Mouse (Mus musculus): ENCODE measurements around the gene Supt20.
A peak's percentile ranks its signal among the peaks of the same experiment; 100 is the strongest.

Supt20 gene

GRCm38 (mm10) chr3:54692202-54693055 is at the start of gene Supt20:
Gene Supt20, plus strand, starts transcription at chr3:54692807.
- peak; percentile 91 for DNase-seq (ENCODE audit: low spot score)

GRCm38 (mm10) chr3:54642851-54643250 is 49.8 kb upstream of the Supt20 start:
- DNase-seq (ENCODE audit: low spot score): no peak

DNA sequence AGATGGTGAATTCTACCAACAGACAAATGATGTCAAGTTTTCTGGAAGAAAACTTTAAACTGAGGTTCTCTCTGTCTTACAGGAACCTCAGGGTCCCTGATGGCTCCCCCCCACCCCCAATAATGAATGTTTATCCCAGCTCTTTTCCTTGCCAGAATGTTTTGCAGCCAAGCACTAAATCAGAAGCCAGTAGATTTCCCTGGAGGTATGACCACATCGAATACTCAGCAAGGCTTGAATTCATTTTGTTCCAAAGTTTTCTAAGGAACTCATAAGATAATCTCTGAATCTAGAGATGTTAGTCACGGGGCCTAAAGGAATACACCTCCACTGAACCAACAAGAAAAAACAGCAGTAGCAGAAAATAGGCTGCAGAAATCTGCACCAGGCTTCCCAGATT is 45.0 kb upstream of the Supt20 start:
- DNase-seq (ENCODE audit: low spot score): no peak

- no peak for DNase-seq (ENCODE audit: low spot score)
Observed at GRCm38 (mm10) chr3:54651576-54651975, 41.0 kb upstream of the Supt20 start.

- DNase-seq (ENCODE audit: low spot score): no peak
Observed at GRCm38 (mm10) chr3:54654169-54654568, 38.4 kb upstream of the Supt20 start.

DNA sequence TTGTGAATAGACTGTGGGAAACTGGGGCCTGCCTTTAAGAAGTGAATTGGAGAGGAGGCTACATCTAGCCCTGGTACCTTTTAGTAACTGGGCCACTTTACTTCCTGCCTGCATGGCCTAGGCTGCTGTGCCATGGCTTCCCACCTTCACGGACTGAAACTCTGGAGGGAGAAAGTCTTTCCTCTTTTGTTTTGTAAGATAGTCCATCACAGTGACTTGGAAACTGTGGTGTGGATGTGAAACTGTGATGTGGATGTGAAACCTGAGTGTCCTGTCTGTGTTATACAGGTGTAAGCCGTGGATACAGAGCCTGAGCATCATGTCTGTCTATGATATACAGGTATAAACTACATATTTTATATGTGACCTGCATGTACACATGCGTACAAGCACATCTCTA is 35.5 kb upstream of the Supt20 start:
- DNase-seq (ENCODE audit: low spot score): no peak

DNA sequence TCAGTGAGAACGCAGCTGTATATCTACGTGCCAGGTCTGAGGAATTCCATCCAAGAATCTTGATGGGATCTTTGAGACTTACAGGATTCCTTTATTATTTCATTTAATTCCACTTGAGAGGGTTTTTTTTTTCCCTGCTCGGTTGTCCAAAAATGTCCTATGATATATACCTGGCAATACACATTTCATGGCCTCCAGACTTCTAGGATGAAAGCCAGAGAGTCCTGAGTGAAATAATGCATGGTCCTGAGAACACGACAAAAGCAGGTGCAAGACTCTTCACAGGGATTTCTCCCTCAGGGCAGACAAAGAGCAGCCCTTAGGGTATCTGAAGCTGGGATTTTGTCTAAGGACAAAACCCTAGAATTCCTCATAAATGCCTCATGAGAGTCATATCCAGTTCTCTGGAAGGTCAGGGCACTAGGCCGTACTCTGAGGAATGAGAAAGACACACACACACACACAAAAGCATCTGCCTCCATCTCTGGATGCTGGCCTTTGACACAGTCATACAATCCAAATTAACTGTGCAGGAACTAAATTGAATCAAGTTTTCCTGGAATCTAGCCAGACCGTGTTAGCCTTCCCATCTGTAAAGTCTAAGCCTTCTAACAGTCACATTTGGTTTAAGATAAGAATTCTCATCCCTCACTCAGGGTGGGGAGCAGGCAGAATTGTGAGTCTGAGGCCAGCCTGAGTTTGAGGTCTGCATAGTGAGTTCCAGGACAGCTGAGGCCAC is 34.5 kb upstream of the Supt20 start:
- no peak for DNase-seq (ENCODE audit: low spot score)

DNA sequence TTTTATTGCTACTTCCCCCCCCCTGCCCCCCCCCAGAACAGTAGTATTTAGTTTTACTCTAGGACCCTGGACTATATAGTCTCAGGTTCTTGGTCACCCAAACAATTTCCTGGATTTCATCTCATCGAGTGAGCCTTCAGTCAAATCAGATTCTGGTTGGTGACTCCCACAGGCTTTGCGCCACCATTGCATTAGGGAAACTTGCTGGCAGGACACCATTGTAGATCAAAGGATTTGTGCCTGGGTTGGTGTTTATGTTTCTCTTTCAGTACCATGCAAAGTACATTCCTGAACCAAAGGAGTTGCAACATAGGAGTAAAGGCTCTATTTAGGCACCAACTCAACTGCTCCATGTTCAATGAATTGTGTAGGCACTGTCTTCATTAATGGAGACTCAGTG is 32.9 kb upstream of the Supt20 start:
- DNase-seq (ENCODE audit: low spot score): no peak

DNA sequence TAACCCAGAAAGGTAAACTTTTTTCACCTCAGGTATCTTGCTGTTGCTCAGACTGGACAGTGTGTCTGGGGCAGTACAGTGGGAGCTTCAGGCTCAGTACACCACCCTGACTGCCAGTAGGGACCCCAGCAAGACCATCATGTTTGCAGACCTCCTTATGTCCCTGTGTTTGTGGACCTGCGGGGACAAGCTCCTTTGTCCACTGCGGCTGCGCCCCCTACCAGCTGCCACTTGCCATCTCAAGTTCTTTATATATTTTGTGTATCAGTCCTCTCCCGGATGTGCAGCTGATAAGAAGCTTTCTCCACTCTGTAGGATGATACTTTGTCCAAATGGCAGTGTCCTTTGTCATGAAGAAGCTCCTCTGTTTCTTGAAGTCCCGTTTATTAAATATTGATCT is 30.2 kb upstream of the Supt20 start:
- DNase-seq (ENCODE audit: low spot score): no peak

GRCm38 (mm10) chr3:54668141-54668540 is 24.5 kb upstream of the Supt20 start:
- no peak for DNase-seq (ENCODE audit: low spot score)

DNA sequence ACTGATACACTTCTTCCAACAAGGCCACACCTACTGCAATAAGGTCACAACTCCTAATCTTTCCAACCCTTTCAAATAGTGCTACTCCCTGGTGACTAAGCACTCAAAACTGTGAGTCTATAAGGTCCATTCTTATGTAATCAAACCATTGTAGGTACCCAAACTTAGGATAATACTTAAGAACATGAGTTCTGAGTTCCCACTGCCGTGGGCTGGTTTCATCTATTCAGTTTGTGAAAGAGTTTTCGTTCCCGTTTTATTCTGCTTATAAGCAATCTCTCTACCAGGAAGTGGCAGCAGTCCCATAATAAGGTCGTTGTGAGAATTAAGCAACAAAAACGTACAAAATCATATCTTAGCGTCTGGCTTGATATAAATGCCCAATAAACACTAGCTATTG is 23.9 kb upstream of the Supt20 start:
- no peak for DNase-seq (ENCODE audit: low spot score)

- no peak for DNase-seq (ENCODE audit: low spot score)
Observed at GRCm38 (mm10) chr3:54669559-54669958, 23.0 kb upstream of the Supt20 start.

- DNase-seq (ENCODE audit: low spot score): no peak
Observed at GRCm38 (mm10) chr3:54672111-54672510, 20.5 kb upstream of the Supt20 start.

- DNase-seq (ENCODE audit: low spot score): peak; percentile 7
Observed at GRCm38 (mm10) chr3:54672557-54673529, 19.8 kb upstream of the Supt20 start.

- no peak for DNase-seq (ENCODE audit: low spot score)
Observed at GRCm38 (mm10) chr3:54676818-54677217, 15.8 kb upstream of the Supt20 start.

- no peak for DNase-seq (ENCODE audit: low spot score)
Observed at GRCm38 (mm10) chr3:54681310-54682204, 11.1 kb upstream of the Supt20 start.

- no peak for DNase-seq (ENCODE audit: low spot score)
Observed at GRCm38 (mm10) chr3:54685202-54685601, 7.4 kb upstream of the Supt20 start.

- DNase-seq (ENCODE audit: low spot score): no peak
Observed at GRCm38 (mm10) chr3:54687245-54687644, 5.4 kb upstream of the Supt20 start.

DNA sequence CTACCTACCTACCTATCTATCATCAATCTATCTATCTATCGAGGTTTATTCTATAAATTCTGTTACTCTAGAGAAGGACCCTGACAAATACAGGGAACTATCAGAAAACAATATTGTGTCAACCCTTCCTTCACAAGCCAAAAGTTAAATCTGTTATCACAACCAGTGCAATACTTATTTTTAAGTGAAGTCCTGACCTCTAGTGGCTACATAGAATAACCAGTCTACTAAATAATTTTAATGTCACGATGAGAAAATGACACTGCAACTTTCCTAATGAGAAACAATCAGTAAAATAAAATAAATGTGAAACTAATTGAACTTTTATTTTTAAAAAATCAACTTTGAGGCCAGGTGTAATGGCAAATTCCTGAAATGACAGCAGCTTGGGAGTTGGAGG is 3.5 kb upstream of the Supt20 start:
- DNase-seq (ENCODE audit: low spot score): no peak

- DNase-seq (ENCODE audit: low spot score): no peak
Observed at GRCm38 (mm10) chr3:54693056-54693415, 429 bp downstream of the Supt20 start.

GRCm38 (mm10) chr3:54699759-54700301 is 7.2 kb downstream of the Supt20 start:
- DNase-seq (ENCODE audit: low spot score): no peak

All from T-cell, adult 2 months (primary cell).